Mouse (Mus musculus): ENCODE data around the gene Nek8. TPM values are rescaled to one million over a fixed set of nuclear protein-coding genes. Genes with fewer than 3 reads are reported as not detected.
A peak's percentile ranks its signal among the peaks of the same experiment; 100 is the strongest.

Nek8 gene
- 12.2 and 13.7 TPM in 2 replicates for polyA plus RNA-seq (2016; fragmentation: Nextera tagmentation; extraction: Ambion mirVana)

GRCm38 (mm10) chr11:78176402-78176862, at the start of gene Nek8, which contains the start of gene Tlcd1:
Nek8 (minus strand) TSS chr11:78176675.
Tlcd1 (plus strand) TSS chr11:78176711.
- Histone ChIP-seq H3K9me3 (replicated peaks) (no peaks in the 10 kb centered on the region), H3K9ac (peak within 1 kb of the TSS; percentile 97), H3K4me3 (peak within 1 kb of the TSS; percentile 94), H3K27ac (peak within 1 kb of the TSS; percentile 100), H3K36me3 (peaks cover 41% of the 10 kb centered on the region), H3K27me3 (replicated peaks) (no peaks in the 10 kb centered on the region), H3K4me1 (peaks cover 66% of the 10 kb centered on the region), H3K4me2 (peak within 1 kb of the TSS; percentile 92)
- WGBS (ENCODE audit: insufficient replicate concordance): under 1% methylated on average over 32 of the region's 32 CpGs
- peak; percentile 33; the same call in 1 of the 2 replicates for ATAC-seq

- no peak for ATAC-seq
- Histone ChIP-seq H3K27me3 (replicated peaks) (no peaks in the 10 kb centered on the region), H3K27ac (no peak overlapping the region), H3K36me3 (peaks cover 99% of the 10 kb centered on the region), H3K9ac (no peak overlapping the region), H3K9me3 (replicated peaks) (no peaks in the 10 kb centered on the region), H3K4me3 (no peak overlapping the region), H3K4me2 (no peak overlapping the region), H3K4me1 (no peaks in the 10 kb centered on the region)
- WGBS (ENCODE audit: insufficient replicate concordance): 87% methylated on average over 4 of the region's 4 CpGs
Observed at GRCm38 (mm10) chr11:78223586-78223985, 47.1 kb upstream of the Nek8 start.

GRCm38 (mm10) chr11:78215709-78216317, 39.3 kb upstream of the Nek8 start:
- H3K4me1 ChIP-seq: no peaks in the 10 kb centered on the region
- no peak overlapping the region for H3K4me3 ChIP-seq
- 90% methylated on average over 11 of the region's 11 CpGs for WGBS (ENCODE audit: insufficient replicate concordance)
- H3K27ac ChIP-seq: no peak overlapping the region
- no peaks in the 10 kb centered on the region for H3K9me3 ChIP-seq (replicated peaks)
- H3K27me3 ChIP-seq (replicated peaks): no peaks in the 10 kb centered on the region
- H3K9ac ChIP-seq: no peak overlapping the region
- H3K36me3 ChIP-seq: peaks cover 100% of the 10 kb centered on the region
- no peak overlapping the region for H3K4me2 ChIP-seq
- no peak for ATAC-seq

GRCm38 (mm10) chr11:78213086-78213817, 36.8 kb upstream of the Nek8 start:
- H3K4me3 ChIP-seq: no peak overlapping the region
- no peak overlapping the region for H3K4me2 ChIP-seq
- no peaks in the 10 kb centered on the region for H3K4me1 ChIP-seq
- ATAC-seq: no peak
- H3K27ac ChIP-seq: no peak overlapping the region
- no peak overlapping the region for H3K9ac ChIP-seq
- 75% methylated on average over 14 of the region's 14 CpGs for WGBS (ENCODE audit: insufficient replicate concordance)
- no peaks in the 10 kb centered on the region for H3K27me3 ChIP-seq (replicated peaks)
- H3K9me3 ChIP-seq (replicated peaks): no peaks in the 10 kb centered on the region
- H3K36me3 ChIP-seq: peaks cover 100% of the 10 kb centered on the region

DNA sequence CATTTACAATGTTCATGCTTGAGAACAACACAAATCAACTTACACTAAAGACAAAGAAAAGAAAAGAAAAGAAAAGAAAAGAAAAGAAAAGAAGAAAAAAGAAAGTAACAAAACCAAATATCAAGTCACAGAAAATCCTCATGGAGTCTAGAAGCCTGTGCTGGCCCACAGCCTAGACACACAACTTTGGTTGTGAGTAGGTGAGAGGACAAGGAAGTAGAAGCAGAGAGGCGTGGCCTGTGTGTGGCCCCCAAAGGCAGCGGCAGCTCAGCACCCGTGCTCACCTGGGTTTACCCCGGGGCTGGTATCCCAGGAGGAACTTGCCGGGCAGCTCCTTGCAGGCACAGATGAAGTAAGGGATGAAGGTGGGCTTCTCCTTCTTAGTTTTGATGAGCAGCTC, 35.0 kb upstream of the Nek8 start:
- H3K9me3 ChIP-seq (replicated peaks): no peaks in the 10 kb centered on the region
- H3K27ac ChIP-seq: no peak overlapping the region
- no peak overlapping the region for H3K4me3 ChIP-seq
- H3K4me2 ChIP-seq: no peak overlapping the region
- no peaks in the 10 kb centered on the region for H3K4me1 ChIP-seq
- no peak overlapping the region for H3K9ac ChIP-seq
- H3K27me3 ChIP-seq (replicated peaks): no peaks in the 10 kb centered on the region
- peaks cover 100% of the 10 kb centered on the region for H3K36me3 ChIP-seq
- 75% methylated on average over 5 of the region's 5 CpGs for WGBS (ENCODE audit: insufficient replicate concordance)
- no peak for ATAC-seq

- WGBS (ENCODE audit: insufficient replicate concordance): 71% methylated on average over 7 of the region's 7 CpGs
- Histone ChIP-seq H3K9ac (no peak overlapping the region), H3K36me3 (peaks cover 100% of the 10 kb centered on the region), H3K4me2 (no peak overlapping the region), H3K9me3 (replicated peaks) (no peaks in the 10 kb centered on the region), H3K4me3 (no peak overlapping the region), H3K27ac (no peak overlapping the region), H3K4me1 (no peaks in the 10 kb centered on the region), H3K27me3 (replicated peaks) (no peaks in the 10 kb centered on the region)
- ATAC-seq: no peak
Observed at GRCm38 (mm10) chr11:78210615-78211014, 34.1 kb upstream of the Nek8 start.

DNA sequence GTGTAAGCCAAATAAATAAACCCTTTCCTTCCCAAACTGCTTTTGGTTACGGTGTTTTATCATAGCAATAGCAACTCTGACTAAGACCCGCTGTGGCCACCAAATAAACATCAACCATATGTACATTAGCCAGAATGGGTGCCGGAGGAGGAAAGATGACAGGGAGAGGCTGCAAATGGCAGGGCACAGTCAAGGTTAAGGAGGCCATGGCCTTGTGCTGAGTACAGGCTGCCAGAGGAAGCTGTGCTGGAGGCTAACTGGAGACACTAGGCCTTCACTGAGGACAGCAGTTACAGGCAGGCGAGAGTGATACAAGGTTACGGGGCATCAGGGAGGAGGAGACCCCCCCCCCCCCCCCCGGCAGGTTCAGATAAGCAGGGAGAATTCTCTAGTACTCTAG, 33.4 kb upstream of the Nek8 start:
- WGBS (ENCODE audit: insufficient replicate concordance): 80% methylated on average over 6 of the region's 6 CpGs
- Histone ChIP-seq H3K4me2 (no peak overlapping the region), H3K4me1 (no peaks in the 10 kb centered on the region), H3K27ac (no peak overlapping the region), H3K27me3 (replicated peaks) (no peaks in the 10 kb centered on the region), H3K4me3 (no peak overlapping the region), H3K9me3 (replicated peaks) (no peaks in the 10 kb centered on the region), H3K9ac (no peak overlapping the region), H3K36me3 (peaks cover 100% of the 10 kb centered on the region)
- ATAC-seq: no peak

GRCm38 (mm10) chr11:78207190-78207589, 30.7 kb upstream of the Nek8 start:
- Histone ChIP-seq H3K9ac (no peak overlapping the region), H3K4me1 (no peaks in the 10 kb centered on the region), H3K27me3 (replicated peaks) (no peaks in the 10 kb centered on the region), H3K9me3 (replicated peaks) (no peaks in the 10 kb centered on the region), H3K27ac (no peak overlapping the region), H3K4me2 (no peak overlapping the region), H3K4me3 (no peak overlapping the region), H3K36me3 (peaks cover 89% of the 10 kb centered on the region)
- no peak for ATAC-seq
- WGBS (ENCODE audit: insufficient replicate concordance): 91% methylated on average over 7 of the region's 7 CpGs

GRCm38 (mm10) chr11:78205361-78206206, 29.1 kb upstream of the Nek8 start:
- Histone ChIP-seq H3K4me3 (no peak overlapping the region), H3K4me2 (no peak overlapping the region), H3K27me3 (replicated peaks) (no peaks in the 10 kb centered on the region), H3K4me1 (no peaks in the 10 kb centered on the region), H3K9me3 (replicated peaks) (no peaks in the 10 kb centered on the region), H3K9ac (no peak overlapping the region), H3K36me3 (peaks cover 73% of the 10 kb centered on the region), H3K27ac (no peak overlapping the region)
- no peak for ATAC-seq
- 76% methylated on average over 13 of the region's 13 CpGs for WGBS (ENCODE audit: insufficient replicate concordance)

DNA sequence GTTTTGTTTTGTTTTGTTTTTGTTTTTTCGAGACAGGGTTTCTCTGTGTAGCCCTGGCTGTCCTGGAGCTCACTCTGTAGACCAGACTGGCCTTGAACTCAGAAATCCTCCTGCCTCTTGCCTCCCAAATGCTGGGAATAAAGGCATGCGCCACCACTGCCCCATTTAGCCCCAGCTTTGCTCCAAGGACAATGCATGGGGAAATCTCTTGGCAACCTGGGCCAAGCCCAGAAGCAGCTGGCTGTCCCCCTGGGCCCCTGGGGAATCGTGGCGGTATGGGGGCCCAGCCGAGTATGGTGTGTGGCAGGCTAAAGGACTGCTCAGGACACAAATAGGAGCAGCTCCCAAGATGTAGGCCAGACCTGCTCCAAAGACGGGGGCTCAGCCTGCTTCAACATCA, 27.8 kb upstream of the Nek8 start:
- ATAC-seq: no peak
- Histone ChIP-seq H3K27ac (no peak overlapping the region), H3K36me3 (peaks cover 60% of the 10 kb centered on the region), H3K9me3 (replicated peaks) (no peaks in the 10 kb centered on the region), H3K27me3 (replicated peaks) (no peaks in the 10 kb centered on the region), H3K4me3 (no peak overlapping the region), H3K9ac (no peak overlapping the region), H3K4me1 (no peaks in the 10 kb centered on the region), H3K4me2 (no peak overlapping the region)
- 82% methylated on average over 6 of the region's 6 CpGs for WGBS (ENCODE audit: insufficient replicate concordance)

DNA sequence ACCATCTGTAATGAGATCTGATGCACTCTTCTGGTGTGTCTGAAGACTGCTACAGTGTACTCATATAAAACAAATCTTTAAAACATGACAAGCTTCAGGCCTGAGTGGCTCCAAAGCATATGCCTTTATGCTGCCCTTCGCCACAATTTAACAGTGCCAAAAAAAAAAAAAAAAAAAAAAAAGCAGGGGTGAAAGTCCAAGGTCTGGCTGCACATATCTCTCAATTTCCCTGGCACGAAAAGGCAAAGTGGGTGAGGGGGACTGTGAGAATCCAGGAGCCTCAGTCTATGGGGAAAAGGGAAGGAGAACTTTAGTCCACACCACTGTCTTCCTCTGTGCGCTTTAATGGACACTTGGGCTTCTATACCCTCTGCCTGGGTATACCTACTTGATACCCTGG, 25.9 kb upstream of the Nek8 start:
- Histone ChIP-seq H3K4me3 (no peak overlapping the region), H3K36me3 (peaks cover 41% of the 10 kb centered on the region), H3K27ac (no peak overlapping the region), H3K9me3 (replicated peaks) (no peaks in the 10 kb centered on the region), H3K4me2 (no peak overlapping the region), H3K27me3 (replicated peaks) (no peaks in the 10 kb centered on the region), H3K4me1 (no peaks in the 10 kb centered on the region), H3K9ac (no peak overlapping the region)
- 67% methylated on average over 3 of the region's 3 CpGs for WGBS (ENCODE audit: insufficient replicate concordance)
- ATAC-seq: no peak
